Mouse (Mus musculus) embryonic facial prominence, embryonic 13.5 days (tissue): ENCODE measurements around the gene Hap1. TPM values are rescaled to one million over a fixed set of nuclear protein-coding genes. Genes with fewer than 3 reads are reported as not detected.

Source experiments
- ATAC-seq: fragments of 200-750 bp; cut with Nextera tagmentation; 2 replicates; pipeline ENCODE4 v1.8.0; 2017; ENCODE audit warnings: low read depth; ENCODE audit not compliant: insufficient number of reproducible peaks, insufficient read depth, low FRiP score, low TSS enrichment
- H3K27ac ChIP-seq: fragments of 300-500 bp; sonication (generic); 2 replicates; pipeline ENCODE4 v1.5.1; 2015; ENCODE audit warnings: moderate library complexity, mild to moderate bottlenecking, inconsistent platforms
- H3K27me3 ChIP-seq: fragments of 300-500 bp; sonication (generic); 2 replicates; pipeline ENCODE4 v1.6.1; 2015; ENCODE audit warnings: mild to moderate bottlenecking, inconsistent platforms
- H3K36me3 ChIP-seq: fragments of 300-500 bp; sonication (generic); 2 replicates; pipeline ENCODE4 v1.6.1; 2015; ENCODE audit warnings: mild to moderate bottlenecking, inconsistent platforms
- H3K4me1 ChIP-seq: fragments of 300-500 bp; sonication (generic); 2 replicates; pipeline ENCODE4 v1.6.1; 2015; ENCODE audit warnings: inconsistent platforms
- H3K4me2 ChIP-seq: fragments of 300-500 bp; sonication (generic); 2 replicates; pipeline ENCODE4 v1.6.1; 2015; ENCODE audit warnings: moderate library complexity, mild to moderate bottlenecking, inconsistent platforms
- H3K4me3 ChIP-seq: fragments of 300-500 bp; sonication (generic); 2 replicates; pipeline ENCODE4 v1.5.1; 2015; ENCODE audit warnings: mild to moderate bottlenecking, inconsistent platforms
- H3K9ac ChIP-seq: fragments of 300-500 bp; sonication (generic); 2 replicates; pipeline ENCODE4 v1.6.1; 2015; ENCODE audit warnings: mild to moderate bottlenecking, inconsistent platforms
- H3K9me3 ChIP-seq: fragments of 300-500 bp; sonication (generic); 2 replicates; pipeline ENCODE4 v1.6.1; 2016; ENCODE audit warnings: inconsistent platforms
- WGBS: fragments of 180-500 bp; shearing (Covaris S2); methylation state at CpG from one replicate; pipeline ENCODE4 v1.1.7; 2015; ENCODE audit warnings: mixed read lengths; 5-methylcytosine and 5-hydroxymethylcytosine counted together
- polyA plus RNA-seq: library from polyadenylated mRNA; unstranded; fragments of >200 nt; fragmentation: Nextera tagmentation; extraction: Ambion mirVana; gene quantifications from 2 replicates; pipeline ENCODE4 v1.2.1, GENCODE M21; 2015

Hap1 gene
- polyA plus RNA-seq, 1 experiment from 2014 or later, result 5.9 TPM

DNA sequence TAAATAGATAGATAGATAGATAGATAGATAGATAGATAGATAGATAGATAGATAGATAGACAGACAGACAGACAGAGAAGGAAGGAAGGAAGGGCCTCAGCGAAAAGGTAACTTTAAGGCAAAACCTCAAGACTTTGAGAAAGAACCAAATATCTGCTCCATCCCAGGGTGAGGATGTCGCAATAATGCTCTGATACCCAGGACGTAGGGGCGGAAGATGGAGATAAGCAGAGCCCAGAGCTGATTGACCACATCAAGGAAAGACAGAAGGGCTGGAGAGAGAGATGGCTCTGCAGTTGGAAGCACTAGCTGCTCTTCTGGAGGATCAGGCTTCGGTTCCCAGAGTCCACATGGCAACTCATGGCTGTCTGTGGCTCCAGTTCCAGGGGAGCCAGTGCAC, 54.6 kb downstream of the Hap1 start:
- Histone ChIP-seq H3K9ac (no peak overlapping the region), H3K36me3 (no peaks in the 10 kb centered on the region), H3K4me1 (peaks cover 6% of the 10 kb centered on the region), H3K4me2 (no peak overlapping the region), H3K9me3 (no peaks in the 10 kb centered on the region), H3K27me3 (no peaks in the 10 kb centered on the region), H3K4me3 (no peak overlapping the region), H3K27ac (no peak overlapping the region)
- no peak for ATAC-seq
- WGBS, result 84% methylated on average over 5 of the region's 5 CpGs

DNA sequence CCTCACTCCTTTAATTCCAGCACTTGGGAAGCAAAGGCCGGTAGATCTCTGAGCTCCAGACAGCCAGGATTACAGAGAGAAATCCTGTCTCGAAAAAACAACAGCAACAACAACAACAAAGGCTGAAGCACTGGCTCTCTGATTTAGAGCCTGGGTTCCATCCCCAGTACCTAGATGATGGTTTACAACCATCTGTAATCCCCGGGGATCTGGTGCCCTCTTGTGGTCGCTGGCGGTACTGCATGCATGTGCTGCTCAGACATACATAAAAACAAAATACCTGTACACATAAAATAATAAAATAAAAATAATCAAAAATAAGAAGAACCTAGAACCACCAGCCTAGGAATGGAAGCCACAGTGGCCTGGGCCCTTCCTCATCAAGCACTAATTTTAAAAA, 55.6 kb downstream of the Hap1 start:
- Histone ChIP-seq H3K4me3 (no peak overlapping the region), H3K27me3 (no peaks in the 10 kb centered on the region), H3K4me1 (peaks cover 6% of the 10 kb centered on the region), H3K36me3 (no peaks in the 10 kb centered on the region), H3K9me3 (no peaks in the 10 kb centered on the region), H3K4me2 (no peak overlapping the region), H3K9ac (no peak overlapping the region), H3K27ac (no peak overlapping the region)
- WGBS, result 6% methylated on average over 5 of the region's 5 CpGs
- ATAC-seq, result no peak

DNA sequence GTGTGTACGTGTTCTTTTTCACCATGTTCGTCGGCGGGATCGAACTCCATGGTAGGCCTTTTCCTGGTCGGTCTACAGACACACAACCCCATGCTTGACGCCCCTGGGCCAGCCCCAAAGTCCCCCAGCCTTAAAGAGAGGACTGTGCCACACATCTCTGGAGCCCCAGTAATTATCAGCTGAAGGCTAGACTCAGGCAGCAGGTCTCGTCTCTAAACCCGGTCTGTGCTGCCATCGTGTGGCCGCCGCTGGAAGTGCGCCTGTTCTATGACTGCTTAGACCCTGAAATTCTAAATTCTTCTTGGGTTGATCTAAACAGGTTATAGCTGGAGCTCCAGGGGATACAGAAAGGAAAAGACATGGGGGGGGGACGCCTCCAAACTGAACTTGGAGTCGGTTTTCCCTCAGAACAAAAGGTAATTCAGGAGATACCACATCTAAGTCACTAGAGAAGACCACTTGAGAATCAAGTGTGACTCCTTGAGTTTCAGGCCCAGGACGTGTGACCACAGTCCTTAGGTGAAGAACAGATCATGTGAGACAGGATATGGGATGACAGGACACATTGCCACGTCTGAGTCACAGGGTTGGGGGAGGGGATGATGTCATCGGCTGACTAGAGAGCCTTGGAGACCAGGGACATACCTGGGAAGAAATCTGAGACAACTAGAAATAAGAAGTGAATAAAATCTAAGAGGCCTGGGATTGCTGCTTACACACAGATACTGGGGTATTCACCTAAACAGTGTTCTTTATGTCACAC, 57.5 kb downstream of the Hap1 start:
- Histone ChIP-seq H3K36me3 (no peaks in the 10 kb centered on the region), H3K27me3 (no peaks in the 10 kb centered on the region), H3K4me2 (peak overlapping the region; percentile 51), H3K4me1 (peaks cover 8% of the 10 kb centered on the region), H3K9ac (no peak overlapping the region), H3K4me3 (no peak overlapping the region), H3K9me3 (no peaks in the 10 kb centered on the region), H3K27ac (no peak overlapping the region)
- 18% methylated on average over 18 of the region's 18 CpGs for WGBS
- ATAC-seq, result no peak

DNA sequence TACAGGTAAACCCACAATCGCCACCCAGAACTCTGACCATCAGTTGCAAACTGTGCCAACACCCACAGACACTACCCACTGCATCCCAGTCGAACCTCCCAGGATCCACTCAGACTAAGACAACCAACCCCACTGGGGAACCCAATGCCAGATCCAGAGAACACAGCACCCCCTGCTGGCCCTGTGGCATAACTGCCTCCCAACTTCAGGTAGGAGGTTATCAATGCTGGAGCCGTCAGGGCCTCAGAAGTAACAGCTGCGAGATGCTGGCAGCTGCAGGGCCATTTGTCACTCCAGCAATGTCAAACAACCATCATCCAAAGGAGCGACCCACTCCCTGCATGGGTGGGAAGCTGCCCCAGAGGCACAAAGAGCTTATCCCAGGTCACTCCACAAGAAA, 58.1 kb downstream of the Hap1 start:
- no peak overlapping the region for H3K4me3 ChIP-seq
- no peaks in the 10 kb centered on the region for H3K36me3 ChIP-seq
- no peaks in the 10 kb centered on the region for H3K9me3 ChIP-seq
- peaks cover 8% of the 10 kb centered on the region for H3K4me1 ChIP-seq
- WGBS, result 42% methylated on average over 5 of the region's 5 CpGs
- H3K9ac ChIP-seq, result no peak overlapping the region
- H3K27me3 ChIP-seq, result no peaks in the 10 kb centered on the region
- peak overlapping the region; percentile 51 for H3K4me2 ChIP-seq
- no peak overlapping the region for H3K27ac ChIP-seq
- ATAC-seq, result no peak

Other genes with a start within 250 kb of the Hap1 start
- 1.1 and 2.2 TPM in 2 replicates for gene Krt13, start 234.6 kb downstream of the Hap1 start, polyA plus RNA-seq
- 314 and 354 TPM in 2 replicates for gene Krt15, start 220.2 kb downstream of the Hap1 start, polyA plus RNA-seq
- 44.6 and 57.3 TPM in 2 replicates for gene Krt19, start 207.5 kb downstream of the Hap1 start, polyA plus RNA-seq
- gene Krt9, start 162.9 kb downstream of the Hap1 start, polyA plus RNA-seq, result not detected in 2 replicates
- 574 and 670 TPM in 2 replicates for gene Krt14, start 148.6 kb downstream of the Hap1 start, polyA plus RNA-seq
- 0.33 and 0.45 TPM in 2 replicates for gene Krt16, start 107.2 kb downstream of the Hap1 start, polyA plus RNA-seq
- gene Krt17, start 95.1 kb downstream of the Hap1 start, polyA plus RNA-seq, result 161 and 186 TPM in 2 replicates
- gene Krt42, start 86.3 kb downstream of the Hap1 start, polyA plus RNA-seq, result 0.20 and 0.25 TPM in 2 replicates
- gene Eif1, start 36.2 kb downstream of the Hap1 start, polyA plus RNA-seq, result 1,424 and 1,667 TPM in 2 replicates
- gene Gast, start 21.7 kb downstream of the Hap1 start, polyA plus RNA-seq, result 1.2 TPM in 1 of 2 replicates, not detected in the other
- gene Jup, start 41.6 kb upstream of the Hap1 start, polyA plus RNA-seq, result 104 TPM in 2 replicates
- gene P3h4, start 58.7 kb upstream of the Hap1 start, polyA plus RNA-seq, result 52.2 and 57.2 TPM in 2 replicates
- 125 and 134 TPM in 2 replicates for gene Fkbp10, start 59.6 kb upstream of the Hap1 start, polyA plus RNA-seq
- gene Nt5c3b, start 85.7 kb upstream of the Hap1 start, polyA plus RNA-seq, result 158 and 167 TPM in 2 replicates
- 1.1 and 1.7 TPM in 2 replicates for gene Klhl10, start 85.8 kb upstream of the Hap1 start, polyA plus RNA-seq
- gene Klhl11, start 116.6 kb upstream of the Hap1 start, polyA plus RNA-seq, result 12.0 and 12.6 TPM in 2 replicates
- 138 and 141 TPM in 2 replicates for gene Acly, start 171.9 kb upstream of the Hap1 start, polyA plus RNA-seq
- gene Ttc25, start 189.5 kb upstream of the Hap1 start, polyA plus RNA-seq, result 0.66 and 0.80 TPM in 2 replicates
- 28.0 and 31.4 TPM in 2 replicates for gene Cnp, start 218.8 kb upstream of the Hap1 start, polyA plus RNA-seq